Mouse (Mus musculus): ENCODE data around the gene Cyp2b23.
"Not testable (repeated sequence)": the region's sequence is repeated elsewhere in the genome, so short reads cannot be mapped to it uniquely, and the experiment has no call there.

Gene Cyp2b23

DNA sequence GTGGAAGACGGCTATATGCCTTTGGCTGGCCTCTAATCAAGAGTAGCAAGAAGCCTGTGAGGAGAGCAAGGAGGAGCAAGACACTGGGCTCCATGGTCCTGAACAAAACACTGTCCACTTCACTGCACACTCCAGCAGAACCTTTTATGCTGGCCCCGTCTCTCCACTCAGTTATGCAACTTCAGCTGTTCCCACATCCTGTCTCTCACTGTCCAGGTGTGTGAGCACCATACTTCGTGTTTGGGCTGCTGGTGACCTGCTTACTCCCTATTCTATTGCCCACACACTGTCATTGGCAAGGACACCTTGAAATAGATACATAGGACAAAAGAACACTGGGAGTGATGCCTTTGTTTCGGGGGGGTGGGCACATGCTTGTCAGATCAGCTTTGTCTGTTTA lies at the start of gene Cyp2b23:
Cyp2b23 (minus strand) TSS at position 101 of the 400 bp plus-strand sequence.
- DNase-seq, result no peak

DNA sequence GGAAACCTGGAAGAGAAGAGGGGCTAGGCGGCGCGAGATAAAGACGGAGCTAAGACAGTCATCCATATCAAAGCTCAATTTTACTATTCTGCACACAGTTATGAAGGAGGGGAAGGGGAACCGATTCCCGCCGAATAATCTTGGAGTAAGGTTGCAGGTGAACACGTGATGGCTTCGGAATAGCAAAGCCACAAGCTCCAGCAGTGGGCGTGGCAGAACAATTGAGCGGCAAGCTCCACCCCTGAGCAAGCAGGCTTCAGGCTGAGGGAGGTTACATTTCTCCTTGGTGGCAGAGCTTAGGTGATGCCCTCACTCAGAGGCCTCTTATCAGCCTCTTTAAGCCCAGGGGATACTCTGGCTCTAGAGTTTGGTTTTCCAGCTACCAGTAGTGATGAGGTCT lies 24.8 kb upstream of the Cyp2b23 start:
- DNase-seq, result no peak

DNA sequence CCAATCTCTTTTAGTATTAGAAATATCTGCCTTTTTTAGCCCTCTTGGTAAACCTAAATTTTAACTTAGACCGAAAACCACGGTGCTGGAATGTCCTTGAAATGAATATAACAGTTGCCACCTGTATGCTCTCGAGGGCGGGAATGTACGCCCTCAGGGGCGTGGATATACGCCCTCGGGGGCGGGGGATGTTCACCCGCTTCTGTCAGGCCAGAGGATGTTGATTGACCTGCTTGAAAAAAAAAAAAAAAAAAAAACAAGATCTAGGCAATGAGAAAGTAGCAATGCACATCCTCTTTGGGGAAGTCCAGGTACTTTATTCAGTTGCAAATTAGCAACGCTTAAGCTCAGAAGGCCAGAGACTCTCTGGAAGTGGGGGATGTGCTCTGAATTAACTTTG lies 20.8 kb upstream of the Cyp2b23 start:
- DNase-seq, result no peak

DNA sequence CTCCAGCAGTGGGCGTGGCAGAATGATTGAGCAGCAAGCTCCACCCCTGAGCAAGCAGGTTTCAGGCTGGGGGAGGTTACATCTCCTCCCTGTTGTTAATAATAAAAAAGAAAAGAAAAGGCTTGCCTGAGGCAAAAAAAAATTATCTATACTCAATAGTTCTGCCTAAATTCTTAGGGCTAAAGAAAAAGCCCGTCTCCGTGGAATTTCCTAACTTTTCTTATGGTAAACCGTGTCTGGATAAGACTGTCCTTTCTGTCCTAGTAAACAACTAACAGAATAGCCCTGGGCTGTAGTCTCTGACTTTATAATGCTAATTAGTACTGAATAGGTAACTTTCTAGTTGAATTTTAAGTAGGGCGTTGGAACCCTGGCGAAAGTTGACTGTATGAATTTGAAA lies 20.0 kb upstream of the Cyp2b23 start:
- DNase-seq, result not testable (repeated sequence)

DNA sequence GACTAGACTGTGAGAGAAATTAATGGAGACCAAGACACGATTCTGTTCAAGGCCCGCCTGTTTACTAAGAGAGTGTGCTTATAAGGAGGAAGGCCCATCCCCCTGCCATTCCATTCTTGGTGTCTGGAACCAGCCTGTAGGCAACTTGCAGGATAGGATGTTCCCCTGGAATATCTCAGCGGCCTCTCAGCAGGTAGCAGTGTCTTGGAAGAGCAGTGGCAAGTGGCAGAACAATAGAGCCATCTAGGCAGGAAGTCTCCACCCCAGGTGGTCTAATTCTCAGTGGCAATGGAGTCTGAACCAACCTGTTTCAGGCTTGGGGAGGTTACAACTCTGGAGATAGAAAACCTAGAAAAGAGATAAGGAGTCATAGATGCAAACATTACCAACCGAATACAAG lies 13.9 kb upstream of the Cyp2b23 start:
- no peak for DNase-seq

DNA sequence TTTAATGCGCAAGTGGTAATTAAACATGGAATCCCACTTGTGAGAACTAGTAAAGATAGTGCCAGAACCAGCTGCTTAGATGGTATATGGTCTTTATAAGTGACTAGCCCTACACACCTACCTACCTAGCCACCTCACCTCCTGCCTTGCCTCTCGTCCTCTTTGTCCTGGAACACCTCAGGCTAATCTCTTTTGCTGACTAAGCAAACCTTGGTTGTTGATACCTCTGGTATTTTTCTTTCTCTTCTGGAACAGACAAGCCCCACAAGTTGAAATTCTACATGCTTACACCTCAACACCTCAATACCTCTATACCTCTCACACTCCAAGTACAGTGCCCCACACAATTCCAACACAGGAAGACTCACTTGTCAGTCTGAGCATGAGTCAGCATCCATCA lies 524 bp downstream of the Cyp2b23 start:
- no peak for DNase-seq

DNA sequence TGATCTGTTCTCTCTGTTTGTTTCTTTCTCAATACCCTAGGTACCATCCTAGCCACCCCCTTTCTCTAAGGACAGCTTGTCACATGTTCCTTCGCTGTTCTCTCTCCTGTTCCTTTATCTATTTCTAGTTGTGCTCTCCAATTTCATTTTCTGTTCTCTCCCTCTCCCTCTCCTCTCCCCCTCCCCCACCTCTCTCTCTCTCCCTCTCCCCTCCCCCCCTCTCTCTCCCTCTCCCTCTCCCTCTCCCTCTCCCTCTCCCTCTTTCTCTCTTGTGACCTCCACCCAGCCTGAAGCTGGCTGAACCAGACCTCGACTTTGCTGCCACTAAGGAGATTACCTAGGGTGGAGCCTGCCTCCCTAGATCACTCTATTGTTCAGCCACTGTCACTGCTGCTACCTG lies 18.8 kb downstream of the Cyp2b23 start:
- DNase-seq, result not testable (repeated sequence)

DNA sequence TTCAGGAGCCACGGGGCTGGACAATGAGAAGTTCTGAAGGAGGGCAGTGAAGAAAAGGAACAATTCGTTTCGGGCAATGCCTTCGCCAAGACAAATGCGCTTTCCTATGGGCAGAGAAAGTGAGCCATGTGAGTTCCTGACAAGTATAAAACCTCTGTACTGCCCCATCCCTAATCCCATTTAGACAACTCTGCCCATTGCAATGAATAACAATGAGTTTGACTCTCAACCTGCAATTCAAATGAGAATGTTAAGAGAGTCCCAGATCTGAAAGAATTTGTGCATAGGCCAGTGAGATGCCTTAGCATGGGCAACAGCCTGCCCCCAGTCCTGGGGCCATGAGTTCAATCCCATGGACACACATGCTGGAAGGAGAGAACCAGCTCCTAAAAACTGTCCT lies 20.2 kb downstream of the Cyp2b23 start:
- no peak for DNase-seq

DNA sequence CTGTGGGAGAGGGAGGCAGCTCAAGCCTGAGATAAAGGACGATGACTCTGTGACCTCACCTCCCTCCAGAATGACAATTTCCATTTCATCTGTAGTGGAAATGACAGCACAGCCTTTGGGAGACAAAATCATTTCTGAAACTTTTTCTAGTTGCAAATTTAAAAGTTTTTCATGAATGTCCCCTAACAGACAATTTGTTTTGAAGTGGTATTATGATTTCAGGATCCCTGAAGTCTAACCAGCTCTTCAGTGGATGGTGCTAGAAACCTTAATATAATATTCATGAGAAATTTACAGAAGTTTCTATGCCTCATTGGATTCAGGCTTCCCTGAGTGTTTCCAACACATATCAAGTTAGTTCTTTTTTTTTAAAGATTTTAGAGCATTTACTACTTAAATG lies 67.9 kb downstream of the Cyp2b23 start, which contains the start of gene Vmn1r185:
Vmn1r185 (minus strand) TSS at position 101 of the 400 bp plus-strand sequence.
- DNase-seq, result not testable (repeated sequence)
